Mouse (Mus musculus): ENCODE measurements around the gene Hoxd11.

GRCm38 (mm10) chr2:74695383-74695782 lies 16.0 kb downstream of the Hoxd11 start:
- TF ChIP-seq POLR2A (IDR thresholded peaks at IDR 0.05; ENCODE audit: low read depth, low read length) (no peak), CTCF (IDR thresholded peaks at IDR 0.05; ENCODE audit: borderline replicate concordance, insufficient read depth, low read length) (no peak)
